Mouse (Mus musculus) E14TG2a.4 (cell line): ENCODE measurements at regions not wholly inside any gene's neighbourhood (a gene's known extent, or its start where the extent isn't known, plus 50 kb on each side); places are given as distances from the start of the nearest gene placed in this dataset.

Experiments used
- H3K27me3 ChIP-seq: 2 replicates; pipeline ENCODE4 v1.6.1; 2014; ENCODE audit warnings: low read length, control low read depth; ENCODE audit not compliant: insufficient read depth
- H3K36me3 ChIP-seq: 2 replicates; pipeline ENCODE4 v1.6.1; 2014; ENCODE audit warnings: low read length, control low read depth; ENCODE audit not compliant: insufficient read depth
- H3K4me1 ChIP-seq: replicated peaks from 2 replicates; pipeline ENCODE4 v1.6.1; 2014; ENCODE audit warnings: low read depth, low read length, control low read depth
- H3K4me3 ChIP-seq: replicated peaks from 2 replicates; pipeline ENCODE4 v1.5.1; 2014; ENCODE audit warnings: mild to moderate bottlenecking, low read length
- H3K9me3 ChIP-seq: 2 replicates; pipeline ENCODE4 v1.6.1; 2014; ENCODE audit warnings: low read length, control low read depth
- CTCF ChIP-seq: conservative IDR thresholded peaks from 2 replicates; pipeline ENCODE4 v1.5.1; 2014; ENCODE audit warnings: low read length
- NANOG ChIP-seq: IDR thresholded peaks from 2 replicates; pipeline ENCODE4 v1.6.1; 2014; ENCODE audit warnings: borderline replicate concordance, low read length, mixed read lengths
- POU5F1 ChIP-seq: IDR thresholded peaks from 2 replicates; pipeline ENCODE4 v1.6.1; 2014; ENCODE audit warnings: low read length, borderline replicate concordance

- Histone ChIP-seq H3K27me3 (0 out of 2 replicates have a peak, but pooled peaks cover 3% of the 10 kb centered on the region), H3K36me3 (no peaks in the 10 kb centered on the region), H3K9me3 (peaks cover 8% of the 10 kb centered on the region; the same call in 1 of the 2 replicates), H3K4me3 (no peak overlapping the region), H3K4me1 (no peaks in the 10 kb centered on the region)
- TF ChIP-seq CTCF (no peak), NANOG (no peak), POU5F1 (no peak)
Measured at GRCm38 (mm10) chr8:87067106-87067505, 182.0 kb upstream of the N4bp1 start.

GRCm38 (mm10) chr8:87064768-87065167, 179.7 kb upstream of the N4bp1 start:
- Histone ChIP-seq H3K36me3 (no peaks in the 10 kb centered on the region), H3K9me3 (peaks cover 20% of the 10 kb centered on the region), H3K4me1 (no peaks in the 10 kb centered on the region), H3K27me3 (0 out of 2 replicates have a peak, but pooled peaks cover 3% of the 10 kb centered on the region), H3K4me3 (no peak overlapping the region)
- no peak for TF ChIP-seq NANOG
- no peak for TF ChIP-seq POU5F1
- no peak for TF ChIP-seq CTCF

DNA sequence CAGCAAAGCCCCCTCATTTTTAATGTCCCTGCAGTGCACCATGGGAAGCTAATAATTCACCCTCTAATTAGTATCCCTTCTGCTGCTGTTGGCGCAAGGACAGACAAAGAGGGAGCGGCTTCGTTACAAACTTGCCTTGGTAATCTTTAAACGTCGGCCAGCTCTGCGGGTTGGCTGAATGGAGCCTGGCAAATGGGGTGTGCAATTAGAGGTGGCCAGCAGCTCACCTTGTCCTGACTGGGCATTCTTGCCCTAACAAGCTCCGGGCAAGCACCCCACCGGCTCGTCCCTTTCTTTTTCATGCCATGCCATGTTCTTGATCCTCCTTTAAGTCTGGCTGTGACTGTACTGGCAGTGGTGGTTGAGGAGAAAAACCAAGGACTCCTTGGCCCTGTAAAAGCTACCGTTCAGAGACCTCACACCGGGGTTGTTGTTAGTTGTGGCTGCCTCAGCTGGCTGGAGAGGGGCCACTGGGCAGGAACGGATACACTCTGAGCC, 179.2 kb upstream of the N4bp1 start:
- Histone ChIP-seq H3K36me3 (no peaks in the 10 kb centered on the region), H3K27me3 (0 out of 2 replicates have a peak, but pooled peaks cover 2% of the 10 kb centered on the region), H3K4me3 (no peak overlapping the region), H3K9me3 (peaks cover 20% of the 10 kb centered on the region), H3K4me1 (no peaks in the 10 kb centered on the region)
- no peak for TF ChIP-seq NANOG
- no peak for TF ChIP-seq CTCF
- no peak for TF ChIP-seq POU5F1

DNA sequence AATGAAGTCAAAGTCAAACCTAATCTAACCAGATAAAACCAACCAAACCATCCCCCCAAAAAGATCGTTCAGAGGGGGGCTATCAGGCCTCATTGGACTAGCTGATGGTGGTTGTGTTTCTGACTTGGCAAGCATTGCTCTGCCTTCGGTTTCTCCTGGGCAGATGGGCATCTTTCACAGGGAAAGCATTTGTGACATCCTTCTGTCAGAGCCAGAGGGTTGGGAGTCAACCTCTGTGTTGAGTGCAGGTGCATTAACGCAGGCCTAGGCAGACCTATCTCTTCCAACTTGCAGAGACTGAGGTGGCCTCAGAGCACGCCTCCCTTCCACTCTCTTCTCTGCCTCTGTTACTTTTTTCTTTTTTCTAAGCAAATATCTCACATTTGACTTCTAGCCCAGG, 178.5 kb upstream of the N4bp1 start:
- TF ChIP-seq CTCF (no peak), NANOG (no peak), POU5F1 (no peak)

DNA sequence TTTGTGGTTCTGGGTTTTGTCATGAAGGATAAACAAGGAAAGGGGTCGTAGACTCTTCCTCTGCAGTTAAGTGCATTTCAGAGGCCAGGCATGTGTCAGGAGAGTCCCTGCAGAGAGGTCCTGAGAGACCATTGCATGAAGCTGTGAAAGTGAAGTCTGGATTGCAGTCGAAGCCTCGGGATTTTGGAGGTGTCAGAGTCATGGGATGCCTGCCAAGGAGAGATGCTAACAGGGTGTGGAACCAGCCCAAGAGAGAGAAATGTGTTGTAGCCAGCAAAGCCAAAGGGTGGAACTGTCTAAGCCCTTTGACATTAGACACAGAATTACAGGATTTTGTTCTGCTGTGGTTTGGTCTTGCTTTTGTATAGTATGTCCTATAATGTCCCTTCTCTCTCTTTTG, 164.7 kb upstream of the N4bp1 start:
- no peaks in the 10 kb centered on the region for H3K27me3 ChIP-seq
- no peaks in the 10 kb centered on the region for H3K4me1 ChIP-seq
- H3K9me3 ChIP-seq: peaks cover 6% of the 10 kb centered on the region; the same call in 1 of the 2 replicates
- TF ChIP-seq POU5F1 (no peak), CTCF (no peak), NANOG (no peak)
- H3K4me3 ChIP-seq: no peak overlapping the region
- no peaks in the 10 kb centered on the region for H3K36me3 ChIP-seq

More for the DNA sequence above, 178.5 kb upstream of the N4bp1 start:
- no peak overlapping the region for H3K4me3 ChIP-seq
- H3K27me3 ChIP-seq: no peaks in the 10 kb centered on the region
- H3K9me3 ChIP-seq: peaks cover 20% of the 10 kb centered on the region
- no peaks in the 10 kb centered on the region for H3K36me3 ChIP-seq
- H3K4me1 ChIP-seq: no peaks in the 10 kb centered on the region

DNA sequence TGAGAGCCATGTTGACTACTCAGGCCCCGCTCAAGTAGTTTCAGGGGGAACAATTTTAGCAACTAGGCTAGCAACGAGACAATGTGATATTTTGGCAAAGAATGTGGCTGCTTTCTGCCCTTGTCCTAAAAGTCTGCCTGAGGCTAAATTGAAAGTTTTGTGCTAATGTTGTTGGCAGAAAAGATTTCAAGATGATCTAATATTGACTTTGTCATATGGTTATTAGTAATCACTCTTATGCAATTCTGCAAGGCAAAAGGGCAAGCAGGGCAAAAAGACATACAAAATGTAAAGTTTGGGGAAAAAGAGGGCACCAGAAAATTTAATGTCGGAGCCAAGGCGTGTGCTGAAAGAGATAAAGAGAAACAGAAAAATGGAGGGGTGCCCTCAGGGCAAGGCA, 164.1 kb upstream of the N4bp1 start:
- Histone ChIP-seq H3K4me3 (no peak overlapping the region), H3K27me3 (no peaks in the 10 kb centered on the region), H3K36me3 (no peaks in the 10 kb centered on the region), H3K9me3 (peaks cover 6% of the 10 kb centered on the region; the same call in 1 of the 2 replicates), H3K4me1 (no peaks in the 10 kb centered on the region)
- TF ChIP-seq CTCF (no peak), POU5F1 (no peak), NANOG (no peak)

DNA sequence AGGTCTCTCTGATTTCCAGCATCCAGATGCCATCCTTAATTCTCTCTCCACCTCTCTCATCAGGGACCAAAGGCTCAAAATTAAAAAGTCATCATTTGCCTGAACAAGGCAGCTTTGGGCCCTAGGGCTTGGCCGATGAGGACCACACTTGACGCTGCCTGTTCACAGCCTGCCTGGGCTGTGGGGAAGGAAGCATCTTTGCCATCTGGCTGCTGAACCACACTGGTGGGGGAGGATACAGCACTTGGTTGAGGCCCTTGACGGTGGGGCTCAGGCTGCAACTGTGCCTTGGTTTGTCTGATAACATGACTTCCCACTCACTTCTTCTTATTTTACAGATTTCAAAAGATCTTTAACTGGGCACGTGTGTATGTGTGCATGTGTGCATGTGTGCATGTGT, 161.5 kb upstream of the N4bp1 start:
- no peaks in the 10 kb centered on the region for H3K36me3 ChIP-seq
- no peaks in the 10 kb centered on the region for H3K4me1 ChIP-seq
- no peak overlapping the region for H3K4me3 ChIP-seq
- H3K27me3 ChIP-seq: no peaks in the 10 kb centered on the region
- peaks cover 6% of the 10 kb centered on the region; the same call in 1 of the 2 replicates for H3K9me3 ChIP-seq
- TF ChIP-seq POU5F1 (no peak), NANOG (no peak), CTCF (no peak)

DNA sequence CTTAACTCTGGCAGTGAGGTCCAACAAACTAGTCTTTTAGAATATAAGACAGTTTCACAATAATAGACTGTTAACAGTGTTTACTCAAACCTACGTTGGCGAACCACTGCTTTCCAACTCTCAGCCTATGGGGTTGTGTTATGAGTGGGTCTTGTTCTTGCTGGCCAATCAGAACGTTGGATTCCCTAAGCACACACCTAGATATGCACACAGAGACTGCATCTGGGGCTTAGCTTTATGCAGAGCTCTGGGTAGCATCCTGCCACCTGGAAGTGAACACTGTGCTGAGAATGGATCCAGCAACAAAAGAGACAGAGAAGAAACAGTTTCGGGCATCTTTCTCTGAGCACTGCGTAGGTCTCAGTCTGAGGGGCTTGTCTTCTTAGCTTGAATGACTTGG, 158.0 kb upstream of the N4bp1 start:
- peaks cover 17% of the 10 kb centered on the region for H3K27me3 ChIP-seq
- no peaks in the 10 kb centered on the region for H3K9me3 ChIP-seq
- no peaks in the 10 kb centered on the region for H3K36me3 ChIP-seq
- peaks cover 4% of the 10 kb centered on the region; the same call in 1 of the 2 replicates for H3K4me1 ChIP-seq
- TF ChIP-seq POU5F1: no peak
- no peak for TF ChIP-seq NANOG
- TF ChIP-seq CTCF: no peak
- H3K4me3 ChIP-seq: no peak overlapping the region
